Mouse (Mus musculus) WW6 (cell line): Measurements from ENCODE around the gene Gm49395.

Experiments
- DNase-seq: peaks from one replicate; pipeline ENCODE4 v3.0.0-alpha.2; 2013; ENCODE audit warnings: low read depth, low spot score

The Gm49395 gene

GRCm38 (mm10) chr13:115052568-115052967 is 49.2 kb downstream of the Gm49395 start:
- no peak for DNase-seq

DNA sequence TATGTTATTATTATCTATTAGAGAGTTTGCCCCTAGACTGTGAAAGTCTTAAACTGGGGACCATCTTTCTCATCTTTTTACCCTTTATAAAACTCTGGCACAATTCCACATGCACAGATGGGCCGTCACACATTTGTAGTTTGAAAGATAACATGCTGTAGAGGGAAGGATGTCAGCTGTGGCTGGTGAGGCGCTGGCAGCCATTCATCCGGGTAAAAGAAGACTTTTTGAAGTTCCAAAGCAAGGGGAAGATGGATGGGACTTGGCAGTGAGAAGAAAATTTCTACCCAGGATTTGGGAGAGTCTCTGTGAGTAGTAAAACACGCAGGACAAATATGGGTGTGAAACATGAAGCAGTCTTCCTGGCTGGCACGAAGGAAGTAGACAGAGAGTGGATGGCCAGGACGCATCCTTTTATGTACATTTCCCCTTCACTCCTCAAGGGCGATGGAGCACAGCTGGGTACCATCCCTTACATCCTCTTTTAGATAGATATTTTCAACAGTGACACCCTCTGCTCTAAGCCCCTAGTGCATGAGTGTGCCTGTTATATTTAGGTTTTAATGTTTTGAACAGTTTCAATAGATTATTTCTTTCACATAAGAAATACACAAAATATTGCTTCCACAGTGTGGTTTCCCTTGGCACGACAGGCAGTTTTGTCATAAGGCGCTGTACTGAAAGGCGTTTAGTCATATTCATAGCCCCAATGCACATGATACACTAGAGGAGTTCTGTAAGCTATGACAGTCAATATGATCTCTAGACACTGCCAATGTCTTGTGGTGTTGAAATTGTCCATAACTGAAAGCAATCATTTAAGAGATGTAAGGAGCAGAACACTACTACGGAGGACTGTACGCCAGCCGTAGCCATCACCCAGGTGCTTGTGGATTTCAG is 50.8 kb downstream of the Gm49395 start:
- DNase-seq, result no peak

- DNase-seq, result no peak
Observed at GRCm38 (mm10) chr13:115042652-115043051, 59.1 kb downstream of the Gm49395 start.

- no peak for DNase-seq
Observed at GRCm38 (mm10) chr13:115037304-115037703, 64.4 kb downstream of the Gm49395 start.

- no peak for DNase-seq
Observed at GRCm38 (mm10) chr13:115035387-115035786, 66.3 kb downstream of the Gm49395 start.

DNA sequence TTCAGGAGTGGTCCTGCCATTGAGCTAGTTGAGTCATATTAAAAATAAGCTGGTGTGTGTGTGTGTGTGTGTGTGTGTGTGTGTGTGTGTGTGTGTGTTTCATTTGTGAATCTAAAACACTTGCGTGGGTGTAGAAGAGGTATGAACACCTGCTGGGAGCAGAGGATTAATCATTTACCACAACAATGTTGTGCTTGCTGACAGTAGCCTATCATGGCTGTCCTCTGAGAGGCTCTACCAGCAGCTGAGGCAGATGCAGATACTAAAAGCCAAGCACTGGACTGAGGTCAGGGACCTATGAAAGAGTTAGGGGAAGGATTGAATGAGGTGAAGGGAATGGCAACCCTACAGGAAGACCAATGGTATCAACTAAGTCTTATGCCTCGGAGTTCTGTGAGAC is 68.6 kb downstream of the Gm49395 start:
- DNase-seq, result no peak

DNA sequence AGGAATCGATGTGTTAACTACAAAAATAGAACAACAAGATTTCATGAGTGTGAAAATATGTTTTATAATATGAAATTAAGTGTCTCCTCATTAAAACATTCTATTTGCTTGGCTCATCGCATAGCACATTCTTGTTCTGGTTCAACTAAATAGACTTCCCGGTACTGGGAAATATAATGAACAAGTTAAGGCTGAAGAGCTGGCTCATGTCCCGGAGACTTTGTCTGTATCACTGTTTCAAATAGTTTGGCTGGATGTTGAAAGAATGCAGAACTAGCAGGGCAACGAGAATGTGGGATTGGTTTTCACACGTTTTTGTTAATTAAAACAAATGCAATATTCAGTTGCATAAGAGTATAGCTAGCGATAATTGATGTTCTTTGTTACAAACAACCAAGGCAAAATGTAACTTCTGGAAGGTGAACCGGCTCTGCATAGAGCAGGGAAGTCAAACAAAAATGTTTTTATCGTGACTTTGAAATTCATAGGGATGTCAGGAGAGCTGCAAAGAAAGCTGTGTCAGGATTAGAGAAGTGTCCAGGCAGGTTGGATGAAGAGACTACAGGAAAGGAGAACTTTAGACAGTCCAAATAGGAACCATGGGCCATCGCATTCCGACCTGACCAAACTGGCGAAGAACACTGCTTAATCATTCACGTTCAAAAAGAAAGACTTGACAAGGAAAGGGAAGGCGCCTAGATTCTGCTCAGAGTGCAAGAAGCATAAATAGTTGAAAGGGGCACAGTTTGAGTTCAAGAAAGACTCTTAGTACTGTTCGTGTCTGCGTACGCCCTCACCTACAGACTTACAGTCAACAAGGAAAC is 70.3 kb downstream of the Gm49395 start:
- no peak for DNase-seq

GRCm38 (mm10) chr13:115025394-115025793 is 76.3 kb downstream of the Gm49395 start:
- no peak for DNase-seq

- DNase-seq, result no peak
Observed at GRCm38 (mm10) chr13:115022117-115022787, 79.5 kb downstream of the Gm49395 start.

DNA sequence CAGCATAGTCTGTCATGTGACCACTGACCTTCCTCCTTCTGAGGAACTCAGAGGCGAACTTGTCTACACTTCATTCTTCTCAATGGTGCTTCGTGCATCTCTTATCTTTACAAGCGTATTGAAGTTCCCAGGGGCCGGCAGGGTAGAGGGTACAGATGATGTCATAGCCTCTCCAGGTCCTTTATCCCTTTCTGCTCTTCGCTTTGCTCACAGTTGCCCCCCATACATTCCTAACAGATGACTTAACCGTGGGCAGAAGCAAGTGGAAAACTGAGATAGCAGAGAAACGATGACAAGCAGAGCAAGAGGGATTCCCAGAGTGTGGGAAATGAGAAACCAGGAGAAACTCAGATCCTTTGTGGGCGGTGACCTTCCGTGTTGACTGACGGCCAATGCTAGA is 80.3 kb downstream of the Gm49395 start:
- DNase-seq, result no peak

GRCm38 (mm10) chr13:115020727-115021126 is 81.0 kb downstream of the Gm49395 start:
- no peak for DNase-seq

GRCm38 (mm10) chr13:115017545-115017944 is 84.2 kb downstream of the Gm49395 start:
- DNase-seq, result no peak

DNA sequence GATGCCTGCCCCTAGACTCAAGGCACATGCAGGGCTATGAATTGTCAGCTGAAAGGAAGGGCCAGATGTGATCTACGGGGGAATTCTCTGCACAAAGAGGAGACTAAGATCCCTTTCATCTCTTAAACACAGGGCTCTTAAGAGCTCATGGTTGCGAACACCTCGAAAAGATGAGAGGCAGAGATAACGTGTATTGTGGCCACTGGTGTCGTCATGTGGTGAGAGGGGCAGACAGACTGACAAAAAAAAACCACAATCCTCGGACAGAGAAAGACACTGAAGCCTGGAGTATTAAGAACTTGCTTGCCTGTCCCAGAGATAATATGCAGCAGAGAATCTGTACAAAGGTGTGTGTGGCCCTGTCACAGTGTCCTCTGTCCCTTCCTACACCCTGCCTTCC is 90.2 kb downstream of the Gm49395 start:
- no peak for DNase-seq

DNA sequence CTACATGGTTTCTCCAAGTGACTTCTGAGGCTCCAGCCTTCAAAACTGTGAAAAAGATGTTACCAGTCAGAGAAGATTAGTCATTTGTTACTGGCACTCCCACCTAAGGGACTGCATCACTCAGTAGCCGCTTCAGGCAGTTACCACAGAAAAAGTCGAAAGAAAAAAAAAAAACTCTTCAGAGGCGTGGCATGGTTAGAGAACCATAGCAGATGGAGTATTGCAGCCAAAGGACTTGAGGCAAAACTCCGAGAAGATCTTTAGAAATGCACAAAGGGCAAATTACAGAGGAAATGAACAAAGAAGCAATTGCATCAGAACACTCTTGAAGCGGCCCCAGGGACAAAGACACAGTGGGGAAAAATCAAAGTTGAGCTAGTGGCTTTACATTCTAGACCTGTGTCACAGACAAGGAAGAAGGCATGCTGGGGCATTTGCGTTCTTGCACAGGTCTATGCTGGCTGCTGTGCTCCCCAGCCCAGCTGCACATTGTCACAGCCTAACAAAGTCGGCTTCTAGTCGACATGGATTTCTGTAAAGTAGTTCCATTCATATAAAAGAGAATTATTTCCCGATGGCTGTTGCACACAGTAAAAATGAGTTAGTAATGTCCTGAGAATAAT is 95.4 kb downstream of the Gm49395 start:
- DNase-seq, result no peak

GRCm38 (mm10) chr13:115005342-115005741 is 96.4 kb downstream of the Gm49395 start:
- no peak for DNase-seq

DNA sequence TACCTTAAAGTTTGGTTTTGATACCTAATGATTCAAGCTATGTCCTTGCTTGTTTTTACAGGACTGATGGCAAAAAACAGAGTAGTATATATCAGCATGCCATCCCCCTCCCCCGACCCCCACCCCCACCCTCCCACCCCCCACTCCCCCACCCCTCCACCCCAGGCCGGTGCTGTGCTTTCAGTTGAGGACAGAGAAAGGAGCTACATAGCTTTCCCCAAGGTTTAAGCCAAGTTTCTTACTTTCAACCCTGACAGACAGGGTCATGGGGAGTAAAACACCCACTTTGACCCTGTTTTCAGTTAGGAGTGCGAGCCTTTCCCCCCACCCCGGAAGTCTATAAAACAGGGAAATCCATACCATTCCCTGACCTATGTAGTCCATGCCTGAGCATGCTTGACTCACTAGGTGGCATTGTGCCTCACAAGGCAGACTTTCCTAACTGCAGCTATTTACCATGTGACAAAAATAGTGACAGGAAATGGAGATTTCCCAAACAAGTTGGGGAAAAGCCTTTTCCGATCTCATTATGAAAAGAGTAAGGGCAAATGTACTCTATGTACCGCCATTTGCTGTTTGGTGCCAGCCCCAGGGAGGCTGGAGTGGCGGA is 98.2 kb downstream of the Gm49395 start:
- no peak for DNase-seq

GRCm38 (mm10) chr13:115002837-115003236 is 98.9 kb downstream of the Gm49395 start:
- DNase-seq, result no peak

GRCm38 (mm10) chr13:115002155-115002554 is 99.6 kb downstream of the Gm49395 start:
- DNase-seq, result no peak

GRCm38 (mm10) chr13:114999582-114999981 is 102.1 kb downstream of the Gm49395 start:
- no peak for DNase-seq

DNA sequence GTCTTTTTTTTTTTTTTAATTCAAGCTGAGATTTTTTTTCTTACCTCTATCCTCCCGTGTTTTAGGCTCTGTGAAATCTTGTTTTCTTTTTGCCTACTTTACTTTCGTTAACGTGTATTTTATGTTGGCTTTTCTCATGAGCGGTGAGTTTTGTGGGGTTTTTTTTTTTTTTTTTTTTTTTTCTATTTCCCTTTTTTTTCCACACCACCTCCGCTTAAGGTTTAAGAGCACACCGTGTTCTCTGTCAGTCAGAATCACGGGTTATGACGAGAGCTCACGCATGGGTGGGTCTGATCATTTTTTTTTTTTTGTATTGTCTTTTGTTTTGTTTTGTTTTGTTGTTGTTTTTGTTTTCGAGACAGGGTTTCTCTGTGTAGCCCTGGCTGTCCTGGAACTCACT is 103.6 kb downstream of the Gm49395 start:
- no peak for DNase-seq
